In genomic region chr1:181511307-181511706, GRCm38 (mm10) we compare ENCODE assay signal across 11 mouse cellular contexts. TPM values are rescaled to one million over a fixed set of nuclear protein-coding genes. Genes with fewer than 3 reads are reported as not detected.
A peak's percentile ranks its signal among the peaks of the same experiment; 100 is the strongest.
DNase-seq lines count a peak whose midpoint lies in the region; ATAC-seq and TF ChIP-seq lines count a peak whose summit lies in the region.
"Had no signal": no experiment of that assay in that cellular context is flagged by ENCODE, and none has a peak within 500 bp of the region (broad histone marks: within the 10 kb centered on the region; RNA-seq: fewer than 3 reads in every experiment).

Ccdc121 (minus strand) TSS chr1:181511451.

- no peaks in the 10 kb centered on the region for H3K27me3 ChIP-seq in midbrain, postnatal 0 days (ENCODE audit: insufficient read depth, low read length)
- no peaks in the 10 kb centered on the region for H3K27me3 ChIP-seq in midbrain, embryonic 16.5 days (ENCODE audit: control insufficient read depth, insufficient read depth, low read depth, low read length)
- no peaks in the 10 kb centered on the region for H3K27me3 ChIP-seq in heart, embryonic 15.5 days

- 67% methylated on average over 4 of the region's 4 CpGs for WGBS in midbrain, postnatal 0 days
- WGBS in midbrain, embryonic 16.5 days: 70% methylated on average over 4 of the region's 4 CpGs
- 47% methylated on average over 4 of the region's 4 CpGs for WGBS in heart, embryonic 15.5 days

- H3K9me3 ChIP-seq in midbrain, postnatal 0 days (ENCODE audit: low read length): no peaks in the 10 kb centered on the region
- no peaks in the 10 kb centered on the region for H3K9me3 ChIP-seq in midbrain, embryonic 16.5 days (replicated peaks; ENCODE audit: control insufficient read depth, low read length, poor library complexity, severe bottlenecking)
- H3K9me3 ChIP-seq in heart, embryonic 15.5 days (replicated peaks): no peaks in the 10 kb centered on the region
- H3K9me3 ChIP-seq: G1E had no signal

- no peak for DNase-seq in frontal cortex, postnatal 25 days (ENCODE audit: low spot score in 2 of 2)
- no peak for DNase-seq in midbrain, postnatal 0 days (ENCODE audit: low spot score)
- peak; percentile 9 for DNase-seq in yolk sac, embryonic 10.5 days (ENCODE audit: low spot score)
- DNase-seq in right cerebral cortex, postnatal 36 days (ENCODE audit: low spot score in 2 of 2): no peak
- no peak for DNase-seq in Muller cell, postnatal 12 days (ENCODE audit: inconsistent ontology term)

- no peaks in the 10 kb centered on the region for H3K4me1 ChIP-seq in midbrain, postnatal 0 days (ENCODE audit: insufficient read depth, low read length)
- H3K4me1 ChIP-seq in midbrain, embryonic 16.5 days (ENCODE audit: control insufficient read depth, insufficient read depth, low read length): no peaks in the 10 kb centered on the region
- H3K4me1 ChIP-seq in heart, embryonic 15.5 days (replicated peaks): no peaks in the 10 kb centered on the region

- no peak within 1 kb of the TSS for H3K9ac ChIP-seq in midbrain, postnatal 0 days (replicated peaks; ENCODE audit: low read length, poor library complexity, severe bottlenecking)
- H3K9ac ChIP-seq in midbrain, embryonic 16.5 days (ENCODE audit: low read depth, low read length): no peak within 1 kb of the TSS
- no peak within 1 kb of the TSS for H3K9ac ChIP-seq in heart, embryonic 15.5 days

- TF ChIP-seq CTCF in midbrain, postnatal 0 days (IDR thresholded peaks at IDR 0.05): peak; percentile 52

- H3K27ac ChIP-seq in midbrain, postnatal 0 days (ENCODE audit: low read depth, low read length): no peak within 1 kb of the TSS
- H3K27ac ChIP-seq in midbrain, embryonic 16.5 days (ENCODE audit: low read length): no peak within 1 kb of the TSS
- H3K27ac ChIP-seq in heart, embryonic 15.5 days: no peak within 1 kb of the TSS

- H3K36me3 ChIP-seq in midbrain, postnatal 0 days (ENCODE audit: insufficient read depth, low read length): no peaks in the 10 kb centered on the region
- H3K36me3 ChIP-seq in midbrain, embryonic 16.5 days (ENCODE audit: control insufficient read depth, insufficient read depth, low read length): no peaks in the 10 kb centered on the region
- no peaks in the 10 kb centered on the region for H3K36me3 ChIP-seq in heart, embryonic 15.5 days
- H3K36me3 ChIP-seq: G1E had no signal

- H3K4me3 ChIP-seq in midbrain, postnatal 0 days (ENCODE audit: low read depth, low read length): no peak within 1 kb of the TSS
- H3K4me3 ChIP-seq in midbrain, embryonic 16.5 days (ENCODE audit: low read depth, low read length): no peak within 1 kb of the TSS
- H3K4me3 ChIP-seq in heart, embryonic 15.5 days: no peak within 1 kb of the TSS

- peak; percentile 20; the same call in 1 of the 2 replicates for ATAC-seq in frontal cortex, adult (ENCODE audit: low TSS enrichment)
- ATAC-seq in midbrain, postnatal 0 days (ENCODE audit: low FRiP score): no peak
- no peak for ATAC-seq in midbrain, embryonic 16.5 days
- ATAC-seq in heart, embryonic 15.5 days (replicated peaks; ENCODE audit: insufficient number of reproducible peaks, insufficient read depth, low FRiP score, low read depth): no peak

- H3K4me2 ChIP-seq in midbrain, postnatal 0 days (ENCODE audit: low read depth, low read length, poor library complexity, severe bottlenecking): no peak within 1 kb of the TSS
- no peak within 1 kb of the TSS for H3K4me2 ChIP-seq in midbrain, embryonic 16.5 days (ENCODE audit: low read length)
- H3K4me2 ChIP-seq in heart, embryonic 15.5 days: 0 out of 2 replicates have a peak within 1 kb of the TSS, but pooled peaks have one; percentile 19

RNA-seq across cellular contexts. Expression of gene Ccdc121, which starts in this region (rescaled TPM):
- total RNA-seq in midbrain, postnatal 0 days (2014; rRNA removed): 0.14 and 0.33 TPM in 2 replicates
- polyA plus RNA-seq in midbrain, postnatal 0 days (2015; fragmentation: Nextera tagmentation; extraction: Ambion mirVana): 0.19 and 0.27 TPM in 2 replicates
- 0.11 and 0.23 TPM in 2 replicates for polyA plus RNA-seq in midbrain, embryonic 16.5 days (2015; fragmentation: Nextera tagmentation; extraction: Ambion mirVana)
- 0.24 and 0.34 TPM in 2 replicates for polyA plus RNA-seq in heart, embryonic 15.5 days (2015; fragmentation: Nextera tagmentation; extraction: Ambion mirVana)
- total RNA-seq: heart, postnatal 14 days had no signal
- polyA plus RNA-seq: embryonic facial prominence, embryonic 11.5 days; G1E had no signal
